Mouse (Mus musculus) kidney, adult 2 months (tissue): ENCODE measurements around the gene Cdk5r1. TPM values are rescaled to one million over a fixed set of nuclear protein-coding genes. Genes with fewer than 3 reads are reported as not detected.

Experiments used
- DNase-seq: peaks from one replicate; pipeline ENCODE4 v3.0.0; 2021
- H3K27ac ChIP-seq: fragments of 200-500 bp; 2 replicates; pipeline ENCODE4 v1.5.1; 2012; ENCODE audit warnings: low read depth, low read length, control low read depth, inconsistent platforms; ENCODE audit not compliant: insufficient read depth
- H3K27me3 ChIP-seq: fragments of 200-500 bp; replicated peaks from 2 replicates; pipeline ENCODE4 v1.6.1; 2012; ENCODE audit warnings: mild to moderate bottlenecking, moderate library complexity, low read length, inconsistent platforms; ENCODE audit not compliant: control insufficient read depth, insufficient read depth
- H3K36me3 ChIP-seq: fragments of 200-500 bp; 2 replicates; pipeline ENCODE4 v1.6.1; 2012; ENCODE audit warnings: mild to moderate bottlenecking, moderate library complexity, low read length, inconsistent platforms; ENCODE audit not compliant: control insufficient read depth, insufficient read depth
- H3K4me1 ChIP-seq: fragments of 200-500 bp; 2 replicates; pipeline ENCODE4 v1.6.1; 2011; ENCODE audit warnings: low read length; ENCODE audit not compliant: control insufficient read depth, insufficient read depth
- H3K4me3 ChIP-seq: fragments of 200-500 bp; 2 replicates; pipeline ENCODE4 v1.5.1; 2011; ENCODE audit warnings: mild to moderate bottlenecking, low read depth, low read length, control low read depth; ENCODE audit not compliant: insufficient read depth
- CTCF ChIP-seq: fragments of 200-500 bp; conservative IDR thresholded peaks from 2 replicates; pipeline ENCODE4 v1.5.1; 2011; ENCODE audit warnings: low read depth, mild to moderate bottlenecking, control low read depth, low read length, moderate library complexity, mixed read lengths; ENCODE audit not compliant: insufficient read depth, insufficient read length
- POLR2A ChIP-seq: fragments of 200-500 bp; IDR thresholded peaks from one replicate; pipeline ENCODE4 v1.6.1; 2011; ENCODE audit warnings: low read depth, low read length, control low read depth
- WGBS: fragments of 180-500 bp; shearing (Covaris S2); methylation state at CpG from one replicate; pipeline ENCODE4 v1.1.7; 2018; 5-methylcytosine and 5-hydroxymethylcytosine counted together
- polyA plus RNA-seq: library from polyadenylated mRNA; depleted of rRNA; stranded (reverse); fragments of >200 nt; gene quantifications from 2 replicates; pipeline ENCODE4 v1.2.3, GENCODE M21; 2012

Cdk5r1 gene
- polyA plus RNA-seq, 1 experiment, result 1.0 TPM

DNA sequence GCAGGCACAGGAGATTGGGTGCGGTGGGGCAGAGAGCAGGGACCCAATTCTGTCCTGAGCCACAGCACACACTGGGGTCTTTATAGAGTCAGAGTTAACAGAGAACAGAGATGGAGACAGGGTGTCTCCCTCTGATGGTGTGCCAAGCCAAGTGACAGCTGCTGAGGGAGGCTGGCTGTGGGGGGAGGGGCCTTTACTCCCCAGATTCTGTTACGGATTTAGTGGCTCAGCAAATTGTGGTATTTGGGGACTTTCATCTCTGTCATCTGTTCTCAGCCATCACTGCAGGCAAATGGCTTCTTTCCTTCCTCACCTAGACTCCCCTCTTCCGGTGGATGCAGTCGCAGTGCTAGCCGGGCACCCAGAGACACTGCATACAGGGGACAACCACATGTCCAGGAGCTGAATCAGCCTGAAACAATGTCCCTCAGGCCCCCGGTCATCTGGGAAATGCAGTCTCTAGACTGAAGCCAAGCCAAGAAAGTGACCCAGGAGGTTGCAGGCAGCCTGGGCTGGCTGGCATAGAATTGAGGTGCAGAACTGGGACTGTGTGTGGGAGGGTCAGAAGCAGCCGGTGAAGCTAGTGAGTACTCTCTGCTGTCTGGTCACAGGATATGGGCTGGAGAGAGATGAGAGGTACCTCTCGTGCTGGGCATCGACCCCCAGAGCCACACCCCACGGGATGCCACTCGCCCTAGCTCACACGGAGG is 12.5 kb downstream of the Cdk5r1 start:
- no peaks in the 10 kb centered on the region for H3K27me3 ChIP-seq
- no peak overlapping the region for H3K4me3 ChIP-seq
- H3K4me1 ChIP-seq, result no peaks in the 10 kb centered on the region
- no peak overlapping the region for H3K27ac ChIP-seq
- 45% methylated on average over 12 of the region's 12 CpGs for WGBS
- TF ChIP-seq CTCF (no peak), POLR2A (no peak)
- DNase-seq, result no peak
- H3K36me3 ChIP-seq, result no peaks in the 10 kb centered on the region

DNA sequence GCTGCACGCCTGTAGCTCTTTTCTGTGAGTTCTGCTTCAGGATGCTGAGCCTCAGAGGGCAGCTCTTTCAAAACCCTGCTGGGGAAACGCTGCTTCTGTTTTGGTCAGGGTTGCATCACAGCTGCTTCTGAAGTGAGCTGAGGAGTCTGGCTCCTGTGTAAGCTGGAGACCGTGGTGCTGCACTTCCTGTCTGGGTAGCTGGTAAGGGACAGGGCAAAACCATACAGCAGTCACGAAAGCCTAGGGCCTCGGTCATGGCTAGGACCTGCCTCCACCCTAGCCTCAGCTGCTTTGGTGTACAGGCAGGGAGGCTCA is 13.0 kb downstream of the Cdk5r1 start:
- WGBS, result 54% methylated on average over 5 of the region's 5 CpGs
- Histone ChIP-seq H3K36me3 (no peaks in the 10 kb centered on the region), H3K27ac (no peak overlapping the region), H3K4me1 (no peaks in the 10 kb centered on the region), H3K27me3 (no peaks in the 10 kb centered on the region), H3K4me3 (no peak overlapping the region)
- DNase-seq, result no peak
- TF ChIP-seq CTCF, result no peak
- no peak for TF ChIP-seq POLR2A

DNA sequence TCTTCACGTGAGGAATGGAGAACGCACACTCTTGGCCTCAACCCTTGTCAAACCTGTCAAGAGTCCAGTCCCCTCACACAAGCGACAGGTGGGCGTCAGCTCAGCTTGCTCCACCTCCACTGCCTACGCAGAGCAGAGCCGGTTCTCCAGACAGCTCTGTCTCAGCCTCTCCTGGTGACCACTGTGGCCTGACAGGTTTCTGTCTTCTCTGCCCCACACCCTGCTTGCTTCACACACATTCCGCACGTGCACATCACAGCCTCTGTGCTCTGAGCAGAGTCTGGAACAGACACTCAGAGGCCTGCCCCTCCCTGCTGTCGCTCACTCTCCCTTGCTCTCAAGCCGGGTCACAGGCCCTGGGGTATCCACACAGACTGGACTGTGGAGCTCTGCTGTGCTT is 14.0 kb downstream of the Cdk5r1 start:
- no peak overlapping the region for H3K27ac ChIP-seq
- 72% methylated on average over 10 of the region's 10 CpGs for WGBS
- no peaks in the 10 kb centered on the region for H3K27me3 ChIP-seq
- no peaks in the 10 kb centered on the region for H3K4me1 ChIP-seq
- TF ChIP-seq POLR2A (no peak), CTCF (no peak)
- DNase-seq, result no peak
- H3K4me3 ChIP-seq, result no peak overlapping the region
- no peaks in the 10 kb centered on the region for H3K36me3 ChIP-seq

DNA sequence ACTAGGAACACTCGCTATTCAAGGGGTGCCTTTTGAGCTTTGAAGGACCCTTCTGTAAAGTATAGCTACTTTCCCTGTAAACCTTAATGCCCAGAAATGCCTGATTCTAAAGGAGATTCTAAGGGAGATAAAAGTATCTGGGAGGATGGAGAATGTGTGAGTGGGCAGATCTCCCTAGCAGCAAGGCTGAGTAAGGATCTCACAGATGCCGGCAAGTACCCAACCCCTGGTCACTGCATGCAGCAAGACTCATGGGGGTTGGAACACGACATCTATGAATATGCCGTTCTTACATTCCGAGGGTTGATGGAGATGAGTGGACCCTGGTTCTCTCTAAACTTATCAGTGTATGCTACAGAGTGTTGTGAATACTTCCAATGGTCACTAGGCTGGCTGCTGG is 16.4 kb downstream of the Cdk5r1 start:
- no peak for DNase-seq
- Histone ChIP-seq H3K4me3 (no peak overlapping the region), H3K27me3 (no peaks in the 10 kb centered on the region), H3K27ac (no peak overlapping the region), H3K36me3 (no peaks in the 10 kb centered on the region), H3K4me1 (no peaks in the 10 kb centered on the region)
- 97% methylated on average over 5 of the region's 5 CpGs for WGBS
- TF ChIP-seq POLR2A (no peak), CTCF (no peak)

DNA sequence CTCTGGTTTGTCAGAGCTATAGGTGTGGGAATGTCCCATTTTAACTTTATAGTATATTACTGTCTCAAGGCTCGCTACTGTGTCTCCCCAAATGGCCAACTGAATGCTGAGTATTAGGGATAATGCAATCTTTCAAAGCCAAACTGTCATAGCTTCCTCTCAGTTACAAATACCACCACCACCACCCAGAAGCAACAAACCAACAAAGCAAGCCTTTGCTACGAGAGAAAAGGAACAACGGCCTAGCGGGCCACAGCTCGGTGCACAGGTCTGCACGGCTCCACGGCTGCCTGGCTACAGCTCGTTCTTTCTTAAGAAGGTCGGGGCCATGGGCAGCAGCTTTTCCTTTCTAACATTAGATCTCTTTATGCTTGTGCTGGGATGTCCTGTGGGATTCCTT is 18.0 kb downstream of the Cdk5r1 start:
- no peaks in the 10 kb centered on the region for H3K27me3 ChIP-seq
- no peak overlapping the region for H3K4me3 ChIP-seq
- 81% methylated on average over 9 of the region's 9 CpGs for WGBS
- TF ChIP-seq POLR2A (no peak), CTCF (no peak)
- no peaks in the 10 kb centered on the region for H3K4me1 ChIP-seq
- no peaks in the 10 kb centered on the region for H3K36me3 ChIP-seq
- no peak overlapping the region for H3K27ac ChIP-seq
- DNase-seq, result no peak

DNA sequence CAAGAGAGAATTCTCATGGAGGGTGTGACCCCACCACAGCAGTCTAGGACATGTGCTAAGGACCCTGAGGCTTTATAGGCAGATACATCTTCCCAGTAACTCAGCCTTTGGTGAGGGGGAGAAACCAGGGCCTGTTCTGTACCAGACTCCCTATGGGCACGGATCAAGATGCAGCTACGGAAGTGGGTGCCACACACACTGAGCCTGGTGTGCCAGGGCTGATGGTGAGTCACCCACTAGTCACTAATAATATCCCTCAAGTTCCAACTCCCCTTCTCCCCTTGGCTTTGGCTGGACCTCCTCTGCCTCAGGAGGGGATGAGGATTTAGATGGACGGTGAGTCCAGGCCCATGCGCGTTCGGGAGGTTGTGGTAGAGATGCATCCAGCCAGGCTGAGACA is 19.1 kb downstream of the Cdk5r1 start:
- H3K36me3 ChIP-seq, result no peaks in the 10 kb centered on the region
- H3K27ac ChIP-seq, result no peak overlapping the region
- no peak for DNase-seq
- H3K4me1 ChIP-seq, result no peaks in the 10 kb centered on the region
- H3K4me3 ChIP-seq, result no peak overlapping the region
- 97% methylated on average over 6 of the region's 6 CpGs for WGBS
- TF ChIP-seq POLR2A (no peak), CTCF (no peak)
- H3K27me3 ChIP-seq, result no peaks in the 10 kb centered on the region

DNA sequence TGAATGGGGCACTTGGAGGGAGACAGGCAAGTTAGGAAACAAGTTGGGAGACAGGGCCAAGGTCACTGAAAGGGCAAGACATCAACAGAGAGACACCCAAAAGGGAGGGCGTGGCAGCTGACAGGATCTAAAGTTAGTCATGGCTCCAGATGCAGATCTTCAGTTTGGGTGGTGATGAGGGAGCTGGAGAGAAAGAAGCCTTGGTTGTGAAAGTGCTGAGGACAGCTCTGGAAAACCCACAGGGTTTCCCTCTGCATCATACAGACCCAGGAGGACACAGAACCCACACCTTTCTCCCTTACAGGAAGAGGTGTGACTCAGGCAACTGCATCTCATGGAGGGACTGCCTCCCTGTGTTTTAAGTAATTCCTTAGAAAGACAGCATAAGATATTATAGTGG is 19.8 kb downstream of the Cdk5r1 start:
- Histone ChIP-seq H3K27ac (no peak overlapping the region), H3K4me3 (no peak overlapping the region), H3K27me3 (no peaks in the 10 kb centered on the region), H3K4me1 (no peaks in the 10 kb centered on the region), H3K36me3 (no peaks in the 10 kb centered on the region)
- no peak for DNase-seq
- 87% methylated on average over 1 of the region's 1 CpGs for WGBS
- no peak for TF ChIP-seq CTCF
- no peak for TF ChIP-seq POLR2A
